Mouse (Mus musculus): ENCODE results near the gene Tert. TPM values are rescaled to one million over a fixed set of nuclear protein-coding genes. Genes with fewer than 3 reads are reported as not detected.
A peak's percentile ranks its signal among the peaks of the same experiment; 100 is the strongest.

Gene Tert
- polyA plus RNA-seq (2014; fragmentation: Nextera tagmentation; extraction: Ambion mirVana) = 3.0 and 4.1 TPM in 2 replicates

- H3K27ac ChIP-seq = no peak within 1 kb of the TSS
- H3K9me3 ChIP-seq (ENCODE audit: control insufficient read depth, low read length) = no peaks in the 10 kb centered on the region
- peaks cover 10% of the 10 kb centered on the region for H3K36me3 ChIP-seq (replicated peaks; ENCODE audit: control insufficient read depth, insufficient read depth)
- peak within 1 kb of the TSS; percentile 93 for H3K4me2 ChIP-seq (replicated peaks)
- ATAC-seq (ENCODE audit: low FRiP score) (peak; percentile 86), DNase-seq (ENCODE audit: low spot score) (peak; percentile 65)
- H3K9ac ChIP-seq = peak within 1 kb of the TSS; percentile 75
- 9% methylated on average over 47 of the region's 47 CpGs for WGBS
- H3K27me3 ChIP-seq (ENCODE audit: control insufficient read depth, insufficient read depth, low read length) = no peaks in the 10 kb centered on the region
- peak within 1 kb of the TSS; percentile 49 for H3K4me3 ChIP-seq (replicated peaks; ENCODE audit: low read length)
- H3K4me1 ChIP-seq (replicated peaks; ENCODE audit: control insufficient read depth, insufficient read depth, low read length) = peaks cover 28% of the 10 kb centered on the region
Observed at GRCm38 (mm10) chr13:73626745-73627549, at the start of gene Tert. Gene Tert, plus strand, starts transcription at chr13:73626911.

DNA sequence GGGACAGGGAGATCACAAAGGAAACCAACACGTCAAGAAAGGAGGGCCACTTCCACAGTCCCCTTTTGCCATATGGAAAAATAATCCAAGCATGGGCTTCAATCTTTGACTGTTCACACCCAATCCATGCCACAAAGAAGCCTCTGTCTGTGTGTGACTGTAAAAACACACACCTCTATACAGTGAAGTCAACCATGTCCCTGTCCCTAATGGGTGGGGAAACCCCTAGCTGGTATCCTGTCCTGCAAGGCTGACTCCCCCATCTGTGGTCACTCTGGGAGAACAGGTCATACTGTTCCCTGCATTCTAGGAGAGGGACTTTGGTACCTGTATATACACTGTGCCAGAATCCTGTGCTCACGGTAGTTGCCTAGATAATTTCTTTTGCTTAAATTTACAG is 49.4 kb upstream of the Tert start:
- no peak overlapping the region for H3K27ac ChIP-seq
- H3K4me1 ChIP-seq (replicated peaks; ENCODE audit: control insufficient read depth, insufficient read depth, low read length) = no peaks in the 10 kb centered on the region
- no peaks in the 10 kb centered on the region for H3K27me3 ChIP-seq (ENCODE audit: control insufficient read depth, insufficient read depth, low read length)
- no peak overlapping the region for H3K4me2 ChIP-seq (replicated peaks)
- no peak overlapping the region for H3K4me3 ChIP-seq (replicated peaks; ENCODE audit: low read length)
- H3K9ac ChIP-seq = no peak overlapping the region
- WGBS = 85% methylated on average over 2 of the region's 2 CpGs
- H3K36me3 ChIP-seq (replicated peaks; ENCODE audit: control insufficient read depth, insufficient read depth) = no peaks in the 10 kb centered on the region
- H3K9me3 ChIP-seq (ENCODE audit: control insufficient read depth, low read length) = no peaks in the 10 kb centered on the region
- DNase-seq (ENCODE audit: low spot score) = no peak
- no peak for ATAC-seq (ENCODE audit: low FRiP score)

- no peaks in the 10 kb centered on the region for H3K36me3 ChIP-seq (replicated peaks; ENCODE audit: control insufficient read depth, insufficient read depth)
- no peak overlapping the region for H3K9ac ChIP-seq
- H3K4me2 ChIP-seq (replicated peaks) = no peak overlapping the region
- ATAC-seq (ENCODE audit: low FRiP score) (no peak), DNase-seq (ENCODE audit: low spot score) (no peak)
- no peaks in the 10 kb centered on the region for H3K9me3 ChIP-seq (ENCODE audit: control insufficient read depth, low read length)
- H3K27me3 ChIP-seq (ENCODE audit: control insufficient read depth, insufficient read depth, low read length) = no peaks in the 10 kb centered on the region
- no peaks in the 10 kb centered on the region for H3K4me1 ChIP-seq (replicated peaks; ENCODE audit: control insufficient read depth, insufficient read depth, low read length)
- 88% methylated on average over 3 of the region's 3 CpGs for WGBS
- H3K27ac ChIP-seq = no peak overlapping the region
- no peak overlapping the region for H3K4me3 ChIP-seq (replicated peaks; ENCODE audit: low read length)
Observed at GRCm38 (mm10) chr13:73591488-73591887, 35.2 kb upstream of the Tert start.

DNA sequence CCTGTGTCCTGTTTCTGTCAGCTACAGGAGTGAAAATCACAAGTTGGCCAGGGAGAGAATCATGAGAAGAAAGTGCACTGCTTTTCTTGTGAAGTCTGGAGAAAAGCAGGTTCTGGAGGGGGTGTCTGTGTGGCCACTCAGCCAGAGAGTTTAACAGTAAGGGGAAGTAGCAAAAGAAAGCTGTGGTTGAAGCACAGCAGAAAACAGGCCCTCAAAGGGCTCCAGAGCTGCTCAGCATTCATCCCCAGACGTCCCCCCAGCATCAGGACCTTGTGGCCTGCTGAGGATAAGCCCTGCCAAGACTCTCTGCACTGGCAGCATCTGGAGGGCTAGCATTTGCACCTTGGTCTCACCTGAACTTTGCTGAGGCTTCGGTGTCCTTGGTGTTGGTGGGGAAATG is 34.2 kb upstream of the Tert start:
- Histone ChIP-seq H3K4me3 (replicated peaks; ENCODE audit: low read length) (no peak overlapping the region), H3K36me3 (replicated peaks; ENCODE audit: control insufficient read depth, insufficient read depth) (no peaks in the 10 kb centered on the region), H3K27ac (no peak overlapping the region), H3K4me2 (replicated peaks) (no peak overlapping the region), H3K9me3 (ENCODE audit: control insufficient read depth, low read length) (no peaks in the 10 kb centered on the region), H3K4me1 (replicated peaks; ENCODE audit: control insufficient read depth, insufficient read depth, low read length) (no peaks in the 10 kb centered on the region), H3K9ac (no peak overlapping the region), H3K27me3 (ENCODE audit: control insufficient read depth, insufficient read depth, low read length) (no peaks in the 10 kb centered on the region)
- ATAC-seq (ENCODE audit: low FRiP score) (no peak), DNase-seq (ENCODE audit: low spot score) (no peak)
- 39% methylated on average over 2 of the region's 2 CpGs for WGBS

DNA sequence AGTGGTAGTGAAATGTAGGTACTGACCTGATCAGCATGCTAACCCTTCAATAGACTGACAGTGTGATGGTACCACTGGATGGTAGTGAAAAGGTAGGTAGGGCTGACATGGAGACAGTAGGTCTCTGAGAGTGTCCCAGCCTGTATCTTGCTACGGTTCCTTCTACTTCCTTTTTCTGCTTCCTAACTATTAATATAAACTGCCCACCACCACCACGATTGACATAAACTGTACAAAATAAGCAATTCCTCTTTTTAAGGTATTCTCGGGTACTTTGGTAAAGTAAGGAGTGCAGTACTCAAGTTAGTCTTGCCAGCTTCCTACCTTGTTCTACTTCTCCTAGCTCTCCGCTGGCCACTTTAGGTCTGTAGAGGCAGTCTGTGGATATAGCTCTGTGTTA is 30.4 kb upstream of the Tert start:
- Histone ChIP-seq H3K9ac (no peak overlapping the region), H3K27me3 (ENCODE audit: control insufficient read depth, insufficient read depth, low read length) (peaks cover 4% of the 10 kb centered on the region; the same call in 1 of the 2 replicates), H3K4me3 (replicated peaks; ENCODE audit: low read length) (no peak overlapping the region), H3K4me1 (replicated peaks; ENCODE audit: control insufficient read depth, insufficient read depth, low read length) (no peaks in the 10 kb centered on the region), H3K9me3 (ENCODE audit: control insufficient read depth, low read length) (no peaks in the 10 kb centered on the region), H3K4me2 (replicated peaks) (no peak overlapping the region), H3K27ac (no peak overlapping the region), H3K36me3 (replicated peaks; ENCODE audit: control insufficient read depth, insufficient read depth) (no peaks in the 10 kb centered on the region)
- WGBS = 80% methylated on average over 4 of the region's 4 CpGs
- ATAC-seq (ENCODE audit: low FRiP score) (no peak), DNase-seq (ENCODE audit: low spot score) (no peak)

- Histone ChIP-seq H3K9me3 (ENCODE audit: control insufficient read depth, low read length) (no peaks in the 10 kb centered on the region), H3K9ac (no peak overlapping the region), H3K36me3 (replicated peaks; ENCODE audit: control insufficient read depth, insufficient read depth) (no peaks in the 10 kb centered on the region), H3K4me2 (replicated peaks) (no peak overlapping the region), H3K4me3 (replicated peaks; ENCODE audit: low read length) (no peak overlapping the region), H3K27me3 (ENCODE audit: control insufficient read depth, insufficient read depth, low read length) (peaks cover 4% of the 10 kb centered on the region; the same call in 1 of the 2 replicates), H3K27ac (no peak overlapping the region), H3K4me1 (replicated peaks; ENCODE audit: control insufficient read depth, insufficient read depth, low read length) (peaks cover 14% of the 10 kb centered on the region)
- 86% methylated on average over 4 of the region's 4 CpGs for WGBS
- DNase-seq (ENCODE audit: low spot score) = no peak
- ATAC-seq (ENCODE audit: low FRiP score) = no peak
Observed at GRCm38 (mm10) chr13:73600217-73600616, 26.5 kb upstream of the Tert start.

- Histone ChIP-seq H3K9me3 (ENCODE audit: control insufficient read depth, low read length) (no peaks in the 10 kb centered on the region), H3K27me3 (ENCODE audit: control insufficient read depth, insufficient read depth, low read length) (peaks cover 4% of the 10 kb centered on the region; the same call in 1 of the 2 replicates), H3K4me3 (replicated peaks; ENCODE audit: low read length) (peak overlapping the region; percentile 94), H3K36me3 (replicated peaks; ENCODE audit: control insufficient read depth, insufficient read depth) (peaks cover 22% of the 10 kb centered on the region), H3K4me2 (replicated peaks) (peak overlapping the region; percentile 95), H3K4me1 (replicated peaks; ENCODE audit: control insufficient read depth, insufficient read depth, low read length) (peaks cover 17% of the 10 kb centered on the region), H3K9ac (peak overlapping the region; percentile 88), H3K27ac (no peak overlapping the region; the same call in 1 of the 2 replicates)
- no peak for ATAC-seq (ENCODE audit: low FRiP score)
- WGBS = 66% methylated on average over 4 of the region's 4 CpGs
- DNase-seq (ENCODE audit: low spot score) = no peak
Observed at GRCm38 (mm10) chr13:73603046-73603445, 23.7 kb upstream of the Tert start.

- Histone ChIP-seq H3K4me2 (replicated peaks) (peak within 1 kb of the TSS; percentile 95), H3K27ac (peak within 1 kb of the TSS; percentile 74), H3K9me3 (ENCODE audit: control insufficient read depth, low read length) (no peaks in the 10 kb centered on the region), H3K4me3 (replicated peaks; ENCODE audit: low read length) (peak within 1 kb of the TSS; percentile 94), H3K27me3 (ENCODE audit: control insufficient read depth, insufficient read depth, low read length) (peaks cover 4% of the 10 kb centered on the region; the same call in 1 of the 2 replicates), H3K36me3 (replicated peaks; ENCODE audit: control insufficient read depth, insufficient read depth) (peaks cover 28% of the 10 kb centered on the region), H3K9ac (peak within 1 kb of the TSS; percentile 88), H3K4me1 (replicated peaks; ENCODE audit: control insufficient read depth, insufficient read depth, low read length) (peaks cover 17% of the 10 kb centered on the region)
- DNase-seq (ENCODE audit: low spot score) = peak; percentile 99
- peak; percentile 98 for ATAC-seq (ENCODE audit: low FRiP score)
- under 1% methylated on average over 53 of the region's 53 CpGs for WGBS
Observed at GRCm38 (mm10) chr13:73603522-73604155, 23.1 kb upstream of the Tert start, which contains the start of gene Clptm1l. Gene Clptm1l, plus strand, starts transcription at chr13:73604006.

DNA sequence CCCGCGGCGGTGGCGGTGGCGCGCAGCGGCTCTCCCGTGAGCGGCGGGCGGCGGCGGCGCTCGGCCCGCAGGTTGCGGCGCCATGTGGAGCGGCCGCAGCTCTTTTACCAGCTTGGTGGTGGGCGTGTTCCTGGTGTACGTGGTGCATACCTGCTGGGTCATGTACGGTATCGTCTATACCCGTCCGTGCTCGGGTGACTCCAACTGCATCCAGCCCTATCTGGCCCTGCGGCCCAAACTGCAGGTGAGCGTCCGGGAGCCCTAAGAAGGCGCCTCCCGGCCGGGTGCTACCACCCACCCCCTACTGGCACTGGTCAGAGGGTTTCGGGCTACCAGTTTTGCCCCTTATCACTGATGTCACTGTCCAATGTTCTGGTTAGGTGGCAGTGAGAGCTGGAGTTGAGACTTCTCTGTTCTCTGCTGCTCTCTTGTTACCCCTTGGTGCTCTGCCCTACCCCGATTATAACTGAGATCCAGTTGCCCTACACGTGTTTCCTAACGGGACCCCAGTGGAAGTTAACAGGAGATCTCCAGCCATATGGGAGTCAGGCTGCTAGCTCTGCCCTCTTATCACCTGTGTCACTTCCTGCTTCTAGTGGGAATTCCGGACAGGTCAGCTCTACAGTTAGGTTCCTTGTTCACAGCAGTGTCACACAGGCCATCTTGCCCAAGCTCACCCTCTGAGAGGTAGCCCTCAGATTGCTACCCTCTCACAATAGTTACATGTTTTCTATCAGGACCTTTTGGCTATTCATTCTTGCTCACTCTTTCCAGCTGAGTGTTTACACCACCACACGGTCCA is 22.4 kb upstream of the Tert start:
- no peaks in the 10 kb centered on the region for H3K9me3 ChIP-seq (ENCODE audit: control insufficient read depth, low read length)
- peak; percentile 84 for ATAC-seq (ENCODE audit: low FRiP score)
- peaks cover 35% of the 10 kb centered on the region for H3K36me3 ChIP-seq (replicated peaks; ENCODE audit: control insufficient read depth, insufficient read depth)
- peak overlapping the region; percentile 94 for H3K4me3 ChIP-seq (replicated peaks; ENCODE audit: low read length)
- peak overlapping the region; percentile 88 for H3K9ac ChIP-seq
- H3K27me3 ChIP-seq (ENCODE audit: control insufficient read depth, insufficient read depth, low read length) = no peaks in the 10 kb centered on the region
- peaks cover 17% of the 10 kb centered on the region for H3K4me1 ChIP-seq (replicated peaks; ENCODE audit: control insufficient read depth, insufficient read depth, low read length)
- WGBS = 4% methylated on average over 38 of the region's 39 CpGs
- no peak for DNase-seq (ENCODE audit: low spot score)
- peak overlapping the region; percentile 95 for H3K4me2 ChIP-seq (replicated peaks)
- peak overlapping the region; percentile 74 for H3K27ac ChIP-seq

Data from hindbrain, embryonic 14.5 days (tissue).